Mouse (Mus musculus) liver, postnatal 0 days (tissue): Measurements from ENCODE around the gene Uqcrc2.

Source experiments
- CTCF ChIP-seq: sonication (generic); IDR thresholded peaks from 2 replicates; pipeline ENCODE4 v1.5.1; 2016; ENCODE audit warnings: antibody characterized with exemption, low read depth
- EP300 ChIP-seq: IDR thresholded peaks from 2 replicates; pipeline ENCODE4 v1.6.1; 2016; ENCODE audit warnings: antibody characterized with exemption, low read depth, mild to moderate bottlenecking

DNA sequence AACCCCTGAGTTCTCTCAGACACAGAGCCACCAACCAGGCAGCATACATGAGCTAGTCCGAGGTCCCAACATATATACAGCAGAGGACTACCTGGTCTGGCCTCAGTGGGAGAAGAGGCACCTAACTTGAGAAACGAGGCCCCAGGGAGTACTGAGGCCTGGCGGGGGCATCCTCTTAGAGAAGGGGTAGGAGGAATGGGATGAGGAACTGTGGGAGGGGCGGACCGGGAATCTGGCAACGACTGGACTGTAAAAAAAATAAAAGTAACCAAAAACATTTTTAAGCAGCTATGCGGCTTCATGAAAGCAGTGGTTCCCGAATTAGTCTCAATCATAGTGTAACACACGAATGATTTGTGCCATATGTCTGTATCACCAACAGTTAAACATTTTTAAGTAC is 675 bp upstream of the Uqcrc2 start:
- TF ChIP-seq CTCF (no peak), EP300 (no peak)
